Mouse (Mus musculus): ENCODE measurements around the gene Ndufaf8. TPM values are rescaled to one million over a fixed set of nuclear protein-coding genes. Genes with fewer than 3 reads are reported as not detected.

The Ndufaf8 gene
- total RNA-seq, 2 experiments from 2014 or later = 67.1 to 69.7 TPM

- DNase-seq (ENCODE audit: low spot score) = no peak
Observed at GRCm38 (mm10) chr11:120120642-120121420, 22.1 kb downstream of the Ndufaf8 start.

GRCm38 (mm10) chr11:120122126-120122525 lies 23.4 kb downstream of the Ndufaf8 start:
- DNase-seq (ENCODE audit: low spot score) = no peak
- intact Hi-C loops (cut with DNase I) = no loop called here

More at GRCm38 (mm10) chr11:120120642-120121420, 22.1 kb downstream of the Ndufaf8 start:
- intact Hi-C loops (cut with DNase I) = no loop called here

GRCm38 (mm10) chr11:120126845-120127244 lies 28.1 kb downstream of the Ndufaf8 start:
- DNase-seq (ENCODE audit: low spot score) = no peak
- intact Hi-C loops (cut with DNase I) = no loop called here

- DNase-seq (ENCODE audit: low spot score) = no peak
- intact Hi-C loops (cut with DNase I) = no loop called here
Observed at GRCm38 (mm10) chr11:120129281-120129680, 30.6 kb downstream of the Ndufaf8 start.

- DNase-seq (ENCODE audit: low spot score) = no peak
- intact Hi-C loops (cut with DNase I) = no loop called here
Observed at GRCm38 (mm10) chr11:120134148-120134547, 35.4 kb downstream of the Ndufaf8 start.

GRCm38 (mm10) chr11:120134847-120135530 lies 36.3 kb downstream of the Ndufaf8 start:
- no peak for DNase-seq (ENCODE audit: low spot score)
- intact Hi-C loops (cut with DNase I) = no loop called here

- DNase-seq (ENCODE audit: low spot score) = no peak
- intact Hi-C loops (cut with DNase I) = no loop called here
Observed at GRCm38 (mm10) chr11:120136195-120136594, 37.5 kb downstream of the Ndufaf8 start.

GRCm38 (mm10) chr11:120136796-120137624 lies 38.3 kb downstream of the Ndufaf8 start:
- DNase-seq (ENCODE audit: low spot score) = no peak
- intact Hi-C loops (cut with DNase I) = no loop called here

- intact Hi-C loops (cut with DNase I) = no loop called here
- no peak for DNase-seq (ENCODE audit: low spot score)
Observed at GRCm38 (mm10) chr11:120137625-120138004, 38.9 kb downstream of the Ndufaf8 start.

- intact Hi-C loops (cut with DNase I) = no loop called here
- DNase-seq (ENCODE audit: low spot score) = no peak
Observed at GRCm38 (mm10) chr11:120139309-120139731, 40.6 kb downstream of the Ndufaf8 start.

GRCm38 (mm10) chr11:120140255-120140654 lies 41.5 kb downstream of the Ndufaf8 start:
- no peak for DNase-seq (ENCODE audit: low spot score)
- intact Hi-C loops (cut with DNase I) = loop anchor here (5.0 kb wide), 1 partner anchor 42 kb away; no protein-coding TSS in a partner anchor

GRCm38 (mm10) chr11:120142601-120143051 lies 43.9 kb downstream of the Ndufaf8 start:
- intact Hi-C loops (cut with DNase I) = loop anchor here (5.0 kb wide), 1 partner anchor 40 kb away; no protein-coding TSS in a partner anchor
- peak; percentile 66 for DNase-seq (ENCODE audit: low spot score)

GRCm38 (mm10) chr11:120143708-120144497 lies 45.2 kb downstream of the Ndufaf8 start:
- intact Hi-C loops (cut with DNase I) = loop anchor here (5.0 kb wide), 1 partner anchor 38 kb away; no protein-coding TSS in a partner anchor
- no peak for DNase-seq (ENCODE audit: low spot score)

- DNase-seq (ENCODE audit: low spot score) = no peak
- intact Hi-C loops (cut with DNase I) = no loop called here
Observed at GRCm38 (mm10) chr11:120148201-120148855, 49.6 kb downstream of the Ndufaf8 start.

GRCm38 (mm10) chr11:120149510-120150200 lies 50.9 kb downstream of the Ndufaf8 start:
- DNase-seq (ENCODE audit: low spot score) = no peak
- intact Hi-C loops (cut with DNase I) = no loop called here

All from heart, postnatal 25 days (tissue).